Mouse (Mus musculus): ENCODE results near the gene Fgd3. TPM values are rescaled to one million over a fixed set of nuclear protein-coding genes. Genes with fewer than 3 reads are reported as not detected.

Gene Fgd3
- total RNA-seq, 2 experiments from 2014 or later = 1.2 to 2.4 TPM

DNA sequence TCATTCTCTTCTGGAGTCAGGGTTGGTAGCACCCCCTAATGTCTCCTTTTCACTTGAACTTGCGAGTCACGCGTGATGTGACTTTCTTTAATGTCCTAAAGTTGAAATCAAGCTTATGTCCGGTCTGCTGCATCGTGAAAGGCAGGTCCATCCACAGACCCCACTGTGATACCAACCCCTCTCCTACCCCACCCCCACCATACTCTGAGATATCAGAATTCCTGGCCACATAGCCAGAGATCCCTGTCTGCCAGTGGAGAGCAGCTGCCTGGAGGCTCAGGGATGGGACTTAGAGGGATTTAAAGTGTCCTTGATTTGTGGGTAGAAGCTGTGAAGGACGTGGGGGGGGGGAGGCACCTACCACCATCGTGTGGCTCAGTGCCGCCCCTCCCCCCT is 71.6 kb downstream of the Fgd3 start, which contains the start of gene Susd3:
Gene Susd3 (minus strand): TSS at position 240 of the 396 bp plus-strand sequence.
- DNase-seq = no peak

DNA sequence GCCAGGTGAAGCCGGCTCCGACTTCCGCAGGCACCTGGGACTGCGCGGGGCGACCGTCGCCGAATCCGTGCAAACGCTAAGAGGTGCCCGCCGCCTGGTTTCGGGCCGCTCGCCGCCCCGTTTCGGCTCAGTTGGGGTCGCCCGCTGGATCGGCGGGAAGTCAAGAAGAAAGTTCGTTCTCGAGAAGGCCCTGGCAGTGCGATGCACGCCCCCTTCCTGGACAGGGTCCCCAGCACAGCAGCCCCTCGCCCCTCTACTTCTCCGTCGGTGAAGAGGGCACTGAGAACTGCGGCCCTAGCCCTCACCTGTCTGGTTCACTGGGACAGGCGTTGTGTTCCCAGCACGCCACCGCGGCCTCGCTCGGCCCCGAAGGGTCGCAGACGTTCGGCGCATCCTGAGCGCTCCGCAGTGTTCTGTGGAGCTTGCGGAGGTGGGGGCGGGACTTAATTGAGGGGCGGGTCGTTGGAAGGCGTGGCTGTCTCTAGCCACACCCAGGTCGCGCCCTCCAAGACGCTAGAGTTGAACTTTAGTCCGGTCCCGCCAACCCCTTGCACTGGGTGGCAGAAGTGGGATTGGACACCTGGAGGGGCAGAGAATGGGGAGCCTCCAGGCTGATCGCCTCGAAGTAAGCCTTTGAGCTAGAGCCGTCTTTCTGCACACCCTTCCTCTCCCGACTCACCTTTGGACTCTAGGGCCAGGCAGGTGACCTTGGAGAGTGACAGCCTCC is 72.2 kb downstream of the Fgd3 start:
- no peak for DNase-seq

DNA sequence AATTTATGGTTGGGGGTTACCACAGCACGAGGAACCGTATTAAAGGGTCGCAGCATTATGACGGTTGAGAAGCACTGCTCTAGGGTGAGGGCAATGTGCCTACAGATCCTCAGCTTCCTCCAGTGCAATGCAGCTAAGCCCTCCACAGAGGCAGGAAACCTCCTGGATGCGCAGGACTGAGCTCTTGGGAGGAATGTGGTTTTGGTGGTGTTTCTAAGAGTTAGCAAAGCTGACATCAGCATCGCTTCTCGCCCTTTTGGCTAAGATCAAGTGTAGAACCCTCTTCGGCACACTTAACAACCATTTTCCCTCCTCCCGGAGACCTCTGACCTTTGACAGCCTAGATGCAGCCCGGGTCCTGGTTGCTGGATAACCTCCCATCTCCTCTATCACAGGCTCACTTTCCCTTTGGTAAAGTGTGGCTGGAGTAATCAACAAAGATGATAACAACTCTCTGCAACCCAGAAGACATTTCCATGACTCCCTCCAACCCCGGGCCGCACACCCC is 72.8 kb downstream of the Fgd3 start:
- DNase-seq = no peak

DNA sequence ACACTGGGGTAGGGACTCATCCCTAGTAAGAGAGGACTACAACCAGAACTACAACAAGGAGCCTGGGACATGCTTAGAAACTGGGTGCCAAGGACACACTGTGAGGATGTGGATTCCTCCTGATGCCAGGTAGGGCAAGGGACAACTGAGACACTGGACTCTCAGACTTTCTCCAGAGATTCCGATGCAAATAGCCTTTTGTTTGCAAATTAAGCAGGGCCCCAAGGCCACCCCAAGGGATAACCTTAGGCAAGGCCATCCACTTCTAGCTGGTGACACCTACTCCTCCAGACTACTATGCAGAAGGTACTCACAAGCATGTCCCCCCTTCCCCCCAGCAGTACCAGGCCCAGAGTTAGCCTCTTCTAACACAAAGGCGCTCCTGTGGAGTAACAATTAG is 73.5 kb downstream of the Fgd3 start:
- no peak for DNase-seq

DNA sequence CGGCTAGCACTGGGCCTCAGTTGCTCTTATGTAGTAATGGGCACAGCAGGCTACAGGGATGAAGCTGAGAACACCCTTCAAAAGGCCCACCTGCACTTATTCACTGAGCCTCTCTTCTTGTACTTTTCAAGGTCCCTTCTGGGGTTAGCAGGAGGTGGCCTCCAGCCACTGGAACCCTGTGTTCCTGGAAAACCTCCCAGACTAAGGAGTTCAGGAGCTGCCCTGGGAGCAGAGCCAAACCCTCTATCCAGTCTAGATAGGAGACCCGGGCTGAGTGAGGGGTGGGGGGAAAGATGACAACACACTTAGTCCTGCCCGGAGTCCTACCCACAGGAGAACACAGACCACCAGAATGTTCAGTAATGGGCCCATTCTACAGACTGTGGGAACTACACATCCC is 74.1 kb downstream of the Fgd3 start:
- DNase-seq = peak in 1 of 2 experiments; percentile 66

DNA sequence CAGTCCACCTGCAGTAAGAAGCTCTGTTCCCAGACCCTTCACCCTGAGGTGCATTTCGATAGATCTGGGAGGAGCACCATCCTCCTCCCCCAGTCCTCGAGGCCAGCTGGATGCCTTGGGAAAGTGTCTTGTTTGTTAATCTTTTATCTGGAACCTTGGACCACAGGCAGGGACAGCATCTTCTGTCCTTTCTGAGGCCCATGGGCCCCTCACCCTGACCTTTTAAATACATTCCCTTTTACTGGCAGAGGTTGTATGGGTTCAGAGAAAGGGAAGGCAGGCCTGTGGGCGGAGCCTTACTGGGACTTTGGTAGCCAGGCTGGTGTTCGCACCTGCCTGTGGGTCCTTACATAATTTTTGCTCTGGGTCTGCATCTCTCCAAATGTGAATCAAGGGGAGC is 74.9 kb downstream of the Fgd3 start:
- DNase-seq = no peak

DNA sequence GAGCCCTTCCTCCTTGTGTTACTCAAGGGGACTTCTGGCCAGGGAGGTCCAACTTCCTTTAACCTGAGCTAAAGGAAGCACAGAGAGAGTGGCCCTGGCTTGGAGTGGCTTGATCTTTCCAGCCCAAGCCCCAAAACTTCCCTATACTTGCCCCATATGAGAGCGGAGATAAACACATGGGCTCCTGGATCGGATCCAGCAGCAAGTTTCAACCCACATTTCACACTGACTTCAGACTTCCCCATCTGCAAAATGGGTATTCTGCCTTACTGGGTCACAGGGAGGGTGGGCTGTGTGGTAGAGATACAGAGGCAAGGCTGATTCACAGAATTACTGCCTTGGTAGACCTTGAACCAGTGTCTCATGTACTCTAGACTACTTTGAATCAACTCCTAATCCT is 76.6 kb downstream of the Fgd3 start:
- no peak for DNase-seq

DNA sequence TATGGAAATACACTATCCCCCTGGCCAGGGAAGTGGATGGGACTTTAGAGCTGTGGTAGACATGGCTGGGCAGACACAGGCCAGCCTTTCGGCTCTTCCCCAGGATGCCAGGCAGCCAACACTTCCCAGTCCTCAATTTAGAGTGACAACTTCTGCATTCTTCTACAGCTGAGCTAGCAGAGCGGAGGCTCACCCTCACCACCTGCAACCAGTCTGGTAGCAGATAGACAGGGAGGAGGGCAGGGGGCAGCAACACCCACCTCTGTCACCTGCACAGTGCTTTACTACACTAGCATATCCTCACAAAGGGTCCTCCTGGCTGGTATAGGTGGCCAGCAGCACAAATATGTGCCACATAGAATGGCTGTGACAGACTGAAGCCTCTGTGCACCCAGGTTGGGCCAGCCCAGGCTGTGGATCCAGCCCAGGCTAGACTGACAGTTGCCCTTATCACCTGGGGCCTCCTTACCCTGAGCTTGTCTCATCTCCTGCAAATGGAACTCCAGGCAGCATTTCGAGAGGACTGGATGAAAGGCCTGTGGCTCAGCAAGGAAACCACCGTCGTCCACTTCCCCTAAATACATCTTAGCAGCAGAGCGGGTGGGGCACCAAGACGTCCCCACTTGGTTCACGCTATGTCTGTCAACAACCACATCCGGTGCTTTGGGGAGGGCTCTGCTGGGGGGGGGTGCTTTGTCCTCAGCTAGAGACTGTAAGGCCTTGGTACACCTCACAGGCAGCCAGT is 77.6 kb downstream of the Fgd3 start:
- DNase-seq = peak in 1 of 2 experiments; percentile 75

DNA sequence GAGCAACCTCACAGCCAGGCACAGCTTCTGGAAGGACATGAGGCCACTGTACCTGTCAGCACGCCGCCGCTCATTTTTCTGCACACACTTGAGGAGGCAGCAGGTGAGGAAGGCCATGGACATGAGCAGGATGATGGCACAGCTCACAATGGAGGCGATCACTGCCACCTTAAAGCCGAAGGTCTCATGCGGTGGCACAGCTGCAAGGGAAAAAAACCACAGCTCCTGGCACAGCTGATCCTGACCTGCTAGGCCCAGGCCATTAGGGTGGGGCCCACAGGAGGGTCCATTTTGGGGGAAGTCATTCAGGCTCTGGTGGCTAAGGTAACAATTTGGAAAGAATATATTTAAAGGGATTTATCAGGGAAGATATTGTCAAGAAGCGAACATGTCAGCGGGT is 81.4 kb downstream of the Fgd3 start:
- no peak for DNase-seq

DNA sequence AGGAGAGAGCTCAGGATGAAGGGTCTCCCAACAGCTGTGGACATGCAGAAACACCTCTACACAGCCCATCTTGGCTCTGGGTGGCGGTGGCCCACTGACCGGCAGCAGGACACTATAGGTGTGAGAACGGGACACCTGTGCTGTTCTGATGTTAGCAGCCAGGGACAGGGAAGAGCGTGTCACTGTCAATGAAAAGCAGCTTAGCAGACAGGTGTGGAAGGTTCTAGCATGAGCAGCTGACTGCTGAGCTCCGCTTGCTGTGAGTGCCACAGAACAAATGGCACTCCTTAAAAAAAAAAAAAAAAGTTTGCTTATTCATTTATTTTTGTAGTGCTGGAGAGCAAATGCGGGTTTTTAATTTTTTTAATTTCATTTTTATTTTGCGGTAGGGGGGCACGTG is 82.5 kb downstream of the Fgd3 start:
- DNase-seq = no peak

DNA sequence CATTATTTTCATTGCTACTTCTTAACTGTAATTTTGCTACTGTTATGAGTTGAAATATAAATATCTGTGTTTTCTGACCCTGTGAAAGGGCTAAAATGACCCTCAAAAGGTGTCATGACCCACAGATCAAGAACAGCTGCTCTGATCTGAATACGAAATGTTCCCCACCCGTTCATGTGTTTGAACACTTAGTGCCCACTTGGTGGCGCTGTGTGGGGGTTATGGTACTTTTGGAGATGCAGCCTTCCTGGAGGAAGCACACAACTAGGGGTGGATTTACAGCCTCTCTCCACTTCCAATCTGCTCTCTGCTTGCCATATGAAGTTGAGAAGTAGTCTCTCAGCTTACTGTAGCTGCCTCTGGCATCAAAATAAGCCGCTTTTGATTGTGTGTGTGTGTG is 85.4 kb downstream of the Fgd3 start:
- DNase-seq = no peak

DNA sequence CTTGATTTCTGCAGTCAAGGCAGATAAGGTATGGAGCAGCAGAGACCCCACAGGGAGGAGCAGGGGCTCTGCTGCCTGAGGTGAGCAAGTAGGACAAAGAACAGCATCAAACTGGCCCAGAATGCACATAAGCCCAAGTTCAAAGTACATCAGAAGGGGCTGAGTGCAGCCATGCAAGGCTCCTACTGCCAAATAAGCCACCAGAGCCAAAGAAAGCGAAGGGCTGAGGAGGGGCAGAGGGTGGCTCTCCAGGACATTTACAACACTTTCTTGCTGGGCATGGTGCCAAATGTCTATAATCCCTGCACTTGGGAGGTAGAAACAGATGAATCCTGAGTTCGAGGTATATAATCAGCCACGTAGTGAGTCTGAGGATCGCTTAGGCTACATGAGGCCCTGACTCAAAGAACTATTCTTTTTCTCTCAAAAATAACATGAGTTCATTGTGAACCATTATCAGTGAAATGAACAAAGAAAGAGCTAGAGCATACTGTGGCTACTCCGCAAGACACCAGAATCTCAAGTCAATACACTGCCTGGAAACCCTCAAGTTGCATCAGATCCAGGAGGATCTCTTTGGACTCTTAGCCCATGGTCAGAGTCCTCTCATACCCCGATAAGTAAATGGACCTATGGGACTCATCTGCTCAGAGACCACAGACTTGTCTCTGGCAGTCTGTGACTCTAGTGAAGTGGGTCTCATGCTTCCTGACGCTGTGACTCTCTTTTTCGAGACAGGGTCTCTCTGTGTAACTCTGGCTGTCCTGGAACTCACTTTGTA is 86.1 kb downstream of the Fgd3 start:
- DNase-seq = no peak

DNA sequence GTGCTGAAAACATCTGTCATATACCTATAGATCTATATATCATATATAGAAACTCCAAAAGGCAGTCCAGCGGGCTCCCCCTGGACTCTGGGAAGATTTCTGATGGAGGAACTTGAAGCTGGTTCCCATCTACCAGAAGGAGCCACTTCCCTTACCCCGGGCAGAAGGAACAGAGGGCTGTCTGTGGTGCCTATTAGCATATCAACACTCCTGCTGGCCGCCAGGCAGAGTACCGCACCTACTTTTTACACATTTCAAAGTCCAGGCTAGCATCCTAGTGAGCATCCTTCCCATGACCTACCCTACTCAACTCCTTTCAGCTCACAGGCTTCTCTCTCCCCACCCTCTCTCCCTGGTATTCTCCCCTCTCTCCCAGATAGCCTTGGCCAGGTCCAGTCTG is 94.5 kb downstream of the Fgd3 start:
- no peak for DNase-seq

DNA sequence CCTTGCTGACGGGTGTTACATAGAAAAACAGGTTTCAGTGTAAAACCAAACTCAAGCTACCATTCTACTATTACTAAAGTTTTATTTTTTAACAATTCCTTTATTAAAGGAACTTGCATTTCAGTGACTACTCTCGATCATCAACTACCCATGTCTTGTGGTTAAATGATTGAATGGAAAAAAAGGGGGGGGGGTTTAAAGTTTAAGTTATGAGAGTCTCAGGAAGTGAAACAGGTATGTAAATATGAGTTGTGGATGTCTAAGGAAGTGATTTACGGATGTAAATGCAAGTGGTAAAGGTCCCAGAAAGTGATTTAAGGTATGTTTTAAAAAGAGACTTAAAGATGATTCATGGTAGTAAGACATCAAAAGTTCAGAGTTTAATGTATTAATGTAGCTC is 95.0 kb downstream of the Fgd3 start:
- DNase-seq = no peak

DNA sequence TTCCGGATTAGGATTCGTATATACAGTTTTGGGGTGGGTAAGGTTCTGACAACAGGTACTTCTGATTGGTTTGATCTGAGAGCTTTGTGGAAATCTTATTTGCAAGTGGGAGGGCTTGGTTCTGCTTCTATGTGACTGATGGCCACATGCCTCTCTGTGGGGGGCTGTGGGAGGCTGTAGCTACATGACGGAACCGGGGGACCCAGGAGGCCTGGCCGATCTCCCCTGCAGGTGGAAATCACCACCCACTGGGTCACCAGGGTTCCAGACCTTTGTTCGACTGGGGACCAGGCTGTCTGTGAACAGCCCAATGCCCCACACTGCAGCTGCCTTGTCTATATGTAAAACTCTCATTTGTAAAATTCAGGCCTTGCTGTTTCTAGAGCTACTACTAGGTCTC is 95.4 kb downstream of the Fgd3 start:
- no peak for DNase-seq

DNA sequence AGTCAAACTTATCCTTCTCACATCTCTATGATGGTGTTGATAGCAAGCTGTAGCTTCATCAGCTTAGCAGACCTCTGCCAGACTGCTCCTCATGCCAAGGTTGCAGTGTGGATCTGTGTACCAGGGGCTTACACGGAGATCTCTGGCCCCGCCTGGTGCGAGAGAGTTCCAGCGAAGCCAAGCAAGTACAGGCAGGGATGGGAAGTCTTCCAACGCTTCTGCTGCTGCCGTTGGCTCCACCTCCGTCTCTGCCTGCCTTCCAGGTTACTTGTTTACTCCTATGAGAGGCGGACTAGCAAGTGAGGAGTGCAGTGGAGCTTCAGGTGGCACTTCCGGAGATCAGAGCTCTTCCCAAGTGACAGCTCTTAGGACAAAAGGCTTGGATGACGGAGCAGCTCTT is 95.8 kb downstream of the Fgd3 start:
- no peak for DNase-seq

DNA sequence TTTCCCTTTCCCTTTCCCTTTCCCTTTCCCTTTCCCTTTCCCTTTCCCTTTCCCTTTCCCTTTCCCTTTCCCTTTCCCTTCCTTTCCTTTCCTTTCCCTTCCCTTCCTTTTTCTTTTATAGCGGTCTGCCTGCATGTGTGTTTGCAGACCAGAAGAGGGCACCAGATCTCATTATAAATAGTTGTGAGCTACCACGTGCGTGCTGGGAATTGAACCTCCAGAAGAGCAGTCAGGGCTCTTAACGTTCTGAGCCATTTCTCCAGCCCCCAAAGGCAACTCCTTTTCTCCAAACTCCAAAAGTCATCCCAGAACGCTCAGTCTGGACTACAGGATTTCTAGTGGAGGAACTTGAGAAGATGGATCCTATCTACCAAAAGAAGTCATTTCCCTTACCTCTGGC is 99.2 kb downstream of the Fgd3 start:
- no peak for DNase-seq

DNA sequence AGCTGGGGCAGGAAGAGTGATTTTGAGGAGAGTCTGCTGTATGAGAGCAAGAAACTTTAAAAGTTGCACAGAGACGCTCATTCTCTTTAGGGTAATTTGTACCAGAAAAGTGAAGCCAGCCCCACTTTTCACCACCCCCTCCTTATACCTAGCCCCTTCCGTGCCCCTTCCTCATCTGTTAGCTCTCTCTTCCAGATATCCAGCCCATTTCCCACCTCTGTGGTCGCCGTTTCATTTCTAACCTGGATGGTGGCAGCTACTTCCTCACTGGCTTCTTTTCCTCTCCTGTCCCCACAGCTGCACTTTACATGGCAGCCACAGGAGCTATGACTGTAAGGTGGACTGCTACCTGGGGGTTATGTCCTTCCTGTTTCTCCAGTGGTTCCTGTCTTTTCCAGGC is 100.7 kb downstream of the Fgd3 start:
- DNase-seq = no peak

DNA sequence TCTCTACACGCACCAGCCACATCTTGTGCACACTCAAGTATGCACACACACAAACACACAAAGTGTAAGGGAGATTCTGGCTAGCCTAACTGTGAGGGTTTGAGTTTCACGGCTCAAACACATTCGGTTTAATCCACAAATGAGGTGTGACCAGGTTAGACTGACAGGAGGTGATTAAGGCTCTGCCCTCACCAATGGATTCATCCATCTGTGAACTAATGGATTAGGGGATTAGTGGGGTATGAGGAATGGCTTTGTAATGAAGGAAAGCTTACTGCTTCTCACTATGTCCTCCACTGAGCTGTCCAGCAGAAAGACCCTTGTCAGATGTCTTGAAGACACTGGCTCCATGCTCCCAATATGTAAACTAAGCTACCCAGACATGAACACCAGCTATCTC is 101.5 kb downstream of the Fgd3 start:
- no peak for DNase-seq

DNA sequence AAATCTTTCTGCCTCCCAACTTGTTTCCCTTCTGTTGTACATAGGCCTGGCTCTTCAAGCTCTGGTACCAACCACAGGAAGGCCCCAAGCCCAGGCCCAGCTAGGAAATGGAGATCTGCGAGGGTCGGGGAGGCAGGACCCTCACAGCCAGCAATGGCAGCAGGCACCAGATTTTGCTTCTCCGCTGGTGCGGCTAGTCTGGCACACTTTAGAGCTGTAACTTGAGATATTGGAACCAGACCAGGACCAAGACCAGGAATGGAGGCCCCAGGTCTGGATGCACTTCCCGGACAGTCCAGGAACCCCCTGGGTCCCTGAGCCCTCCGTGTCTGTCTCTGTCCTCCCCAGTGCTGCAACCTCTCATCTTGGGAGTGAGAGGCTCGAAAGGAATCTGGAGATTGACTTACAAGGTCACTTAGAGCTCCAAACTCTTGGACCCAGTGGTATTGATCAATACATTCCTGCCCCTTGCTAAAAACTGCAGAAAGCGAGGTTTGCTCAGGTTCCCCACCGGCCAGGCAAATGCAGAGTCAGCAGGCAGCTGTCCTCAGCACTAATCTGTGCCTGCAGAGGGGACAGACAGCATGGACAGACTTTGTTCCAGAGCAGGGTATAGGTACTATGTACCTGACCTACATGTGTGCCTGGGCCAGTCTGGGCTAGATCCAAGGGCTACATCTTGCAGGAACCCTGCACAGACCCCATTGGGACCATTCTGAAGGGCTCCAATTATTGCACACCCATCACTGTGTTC is 103.1 kb downstream of the Fgd3 start:
- no peak for DNase-seq

DNA sequence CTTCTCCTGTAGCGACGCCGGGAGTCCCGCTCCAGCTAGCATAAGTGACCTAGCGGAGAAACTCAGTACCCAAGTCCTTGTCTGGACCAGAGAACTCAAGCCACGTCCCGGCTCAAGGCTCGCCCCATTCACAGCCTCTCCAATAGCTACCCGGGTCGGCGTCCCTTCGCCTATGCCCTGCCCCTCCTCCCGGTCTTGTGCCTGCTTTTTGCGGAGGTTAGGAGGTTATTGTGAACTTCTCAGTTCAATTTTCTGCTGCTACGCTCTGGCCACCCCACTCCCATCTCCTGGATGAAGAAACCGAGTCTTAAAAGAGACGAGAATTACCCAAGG is 103.9 kb downstream of the Fgd3 start:
- no peak for DNase-seq

DNA sequence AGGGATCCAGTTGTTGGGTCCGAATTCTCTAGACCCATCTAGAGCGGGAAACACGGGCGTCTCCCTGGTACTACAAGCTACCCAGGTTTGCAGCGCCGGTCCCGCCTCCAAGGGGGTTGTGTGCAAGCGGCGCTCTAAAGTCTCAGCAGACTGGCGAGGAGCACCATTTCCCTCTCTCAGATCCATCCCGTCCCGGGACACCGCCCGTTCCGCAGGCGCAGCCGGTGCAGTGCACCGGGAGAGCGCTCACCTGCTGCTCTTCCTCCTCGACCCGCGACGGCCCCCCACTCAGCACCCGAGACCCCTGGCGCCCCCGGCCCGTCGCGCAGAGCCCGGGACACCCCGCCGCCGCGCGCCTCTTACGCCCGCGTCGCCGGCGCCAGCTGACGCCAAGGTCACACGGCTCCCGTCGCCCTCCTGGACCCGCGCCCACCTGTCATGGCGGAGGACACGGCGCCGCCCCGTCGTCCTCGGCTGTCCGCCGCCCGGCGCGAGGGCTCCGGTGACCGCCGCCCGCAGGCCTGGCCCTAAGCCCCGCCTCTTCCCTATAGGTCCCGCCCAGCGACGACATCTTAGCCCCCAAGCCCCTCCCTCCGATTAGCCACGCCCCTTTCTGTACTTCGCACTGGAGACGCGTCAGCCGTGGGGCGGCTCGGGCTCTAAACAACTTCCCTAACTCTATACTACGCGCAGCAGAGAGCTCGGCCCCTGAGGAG is 104.4 kb downstream of the Fgd3 start, which contains the start of gene Card19:
Gene Card19 (minus strand): TSS at position 534 of the 716 bp plus-strand sequence.
- DNase-seq = peak; percentile 98 to 99
